Mouse (Mus musculus): ENCODE data around the gene Dixdc1.
A peak's percentile ranks its signal among the peaks of the same experiment; 100 is the strongest.

Gene Dixdc1

GRCm38 (mm10) chr9:50698418-50699409 is 40.6 kb downstream of the Dixdc1 start:
- DNase-seq: peak; percentile 44

- peak; percentile 84 for DNase-seq
Measured at GRCm38 (mm10) chr9:50697706-50698041, 41.6 kb downstream of the Dixdc1 start.

- no peak for DNase-seq
Measured at GRCm38 (mm10) chr9:50696851-50697705, 42.2 kb downstream of the Dixdc1 start.

- no peak for DNase-seq
Measured at GRCm38 (mm10) chr9:50695153-50695552, 44.2 kb downstream of the Dixdc1 start.

GRCm38 (mm10) chr9:50693631-50694030 is 45.7 kb downstream of the Dixdc1 start:
- DNase-seq: peak; percentile 87

- DNase-seq: peak; percentile 39
Measured at GRCm38 (mm10) chr9:50692626-50693580, 46.4 kb downstream of the Dixdc1 start.

- no peak for DNase-seq
Measured at GRCm38 (mm10) chr9:50686866-50687652, 52.3 kb downstream of the Dixdc1 start.

- DNase-seq: no peak
Measured at GRCm38 (mm10) chr9:50681727-50682126, 57.6 kb downstream of the Dixdc1 start.

- no peak for DNase-seq
Measured at GRCm38 (mm10) chr9:50679406-50679805, 59.9 kb downstream of the Dixdc1 start.

- no peak for DNase-seq
Measured at GRCm38 (mm10) chr9:50674771-50675170, 64.5 kb downstream of the Dixdc1 start.

GRCm38 (mm10) chr9:50670690-50671089 is 68.6 kb downstream of the Dixdc1 start:
- peak; percentile 76 for DNase-seq

- DNase-seq: no peak
Measured at GRCm38 (mm10) chr9:50667579-50668498, 71.5 kb downstream of the Dixdc1 start.

- no peak for DNase-seq
Measured at GRCm38 (mm10) chr9:50666442-50666841, 72.9 kb downstream of the Dixdc1 start.

GRCm38 (mm10) chr9:50664826-50665225 is 74.5 kb downstream of the Dixdc1 start:
- no peak for DNase-seq

GRCm38 (mm10) chr9:50660431-50660830 is 78.9 kb downstream of the Dixdc1 start:
- DNase-seq: peak; percentile 69

- DNase-seq: peak; percentile 91
Measured at GRCm38 (mm10) chr9:50659392-50660217, 79.7 kb downstream of the Dixdc1 start, which contains the start of gene Dlat. Gene Dlat, minus strand, starts transcription at chr9:50659780.

GRCm38 (mm10) chr9:50658941-50659388 is 80.4 kb downstream of the Dixdc1 start:
- no peak for DNase-seq

GRCm38 (mm10) chr9:50658391-50658790 is 80.9 kb downstream of the Dixdc1 start:
- DNase-seq: no peak

- no peak for DNase-seq
Measured at GRCm38 (mm10) chr9:50650503-50650902, 88.8 kb downstream of the Dixdc1 start.

Data from kidney, postnatal 14 days (tissue).